ENCODE assay signal across 8 mouse cellular contexts in the genomic region with DNA sequence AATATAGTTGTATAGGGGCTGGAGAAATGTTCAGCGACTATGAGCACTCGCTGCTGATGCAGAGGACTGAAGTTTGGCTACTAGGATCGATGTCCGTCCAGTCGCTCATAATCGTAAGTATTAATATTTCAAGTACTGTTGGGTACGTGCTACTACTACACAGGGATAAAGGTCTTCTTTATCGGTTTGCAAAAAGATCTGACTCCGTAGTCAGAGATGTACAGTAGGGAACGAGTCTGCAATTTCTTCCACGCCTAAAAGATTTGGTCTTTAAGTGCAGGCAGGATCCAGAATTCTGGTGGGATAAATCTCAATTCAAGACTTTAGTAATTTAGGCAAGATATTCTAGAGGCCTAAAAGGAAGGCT. TPM values are rescaled to one million over a fixed set of nuclear protein-coding genes. Genes with fewer than 3 reads are reported as not detected.
DNase-seq lines count a peak whose midpoint lies in the region; ATAC-seq and TF ChIP-seq lines count a peak whose summit lies in the region.

No protein-coding gene starts in this region.

- no peak for TF ChIP-seq CTCF in cortical plate, adult 2 months (IDR thresholded peaks at IDR 0.05; ENCODE audit: extremely low read depth, insufficient read depth, low read length)
- no peak for TF ChIP-seq CTCF in hindbrain, postnatal 0 days (IDR thresholded peaks at IDR 0.05; ENCODE audit: low read depth)
- TF ChIP-seq CTCF in midbrain, postnatal 0 days (IDR thresholded peaks at IDR 0.05) = no peak

- no peak for ATAC-seq in kidney, embryonic 16.5 days (ENCODE audit: low FRiP score, low TSS enrichment)
- no peak for ATAC-seq in hindbrain, postnatal 0 days
- 0 out of 2 replicates have a peak, but pooled peaks have one; percentile 27 for ATAC-seq in midbrain, postnatal 0 days (ENCODE audit: low FRiP score)

- DNase-seq in kidney, postnatal 36 days = no peak
- no peak for DNase-seq in hindbrain, postnatal 0 days (ENCODE audit: low spot score)
- DNase-seq in midbrain, postnatal 0 days (ENCODE audit: low spot score) = peak; percentile 9
- no peak for DNase-seq in left cerebral cortex, postnatal 25 days (ENCODE audit: low spot score in 2 of 2)
- no peak for DNase-seq in gastrocnemius, adult 8-10 months (ENCODE audit: low spot score in 2 of 2)
- no peak for DNase-seq in ovary, postnatal 14 days (ENCODE audit: low spot score)

- no peak for TF ChIP-seq POLR2A in cortical plate, adult 2 months (IDR thresholded peaks at IDR 0.05; ENCODE audit: extremely low read depth, insufficient read depth, low read length)

- no peaks in the 10 kb centered on the region for H3K27me3 ChIP-seq in kidney, embryonic 16.5 days (ENCODE audit: insufficient read depth, low read length)
- H3K27me3 ChIP-seq in hindbrain, postnatal 0 days (ENCODE audit: insufficient read depth, low read length) = no peaks in the 10 kb centered on the region
- H3K27me3 ChIP-seq in midbrain, postnatal 0 days (ENCODE audit: insufficient read depth, low read length) = no peaks in the 10 kb centered on the region

- H3K4me1 ChIP-seq in kidney, embryonic 16.5 days (ENCODE audit: insufficient read depth, low read length) = peaks cover 21% of the 10 kb centered on the region
- peaks cover 6% of the 10 kb centered on the region; the same call in 1 of the 2 replicates for H3K4me1 ChIP-seq in cortical plate, adult 2 months (ENCODE audit: control insufficient read depth, insufficient read depth, low read length)
- H3K4me1 ChIP-seq in hindbrain, postnatal 0 days (ENCODE audit: insufficient read depth, low read length) = peaks cover 17% of the 10 kb centered on the region
- peaks cover 12% of the 10 kb centered on the region; the same call in 1 of the 2 replicates for H3K4me1 ChIP-seq in midbrain, postnatal 0 days (ENCODE audit: insufficient read depth, low read length)

- H3K4me3 ChIP-seq in kidney, embryonic 16.5 days (ENCODE audit: low read length) = peak overlapping the region; percentile 68
- H3K4me3 ChIP-seq in cortical plate, adult 2 months (ENCODE audit: insufficient read depth, low read length) = peak overlapping the region; percentile 89
- H3K4me3 ChIP-seq in hindbrain, postnatal 0 days (ENCODE audit: low read length) = peak overlapping the region; percentile 87
- peak overlapping the region; percentile 82 for H3K4me3 ChIP-seq in midbrain, postnatal 0 days (ENCODE audit: low read depth, low read length)

- no peaks in the 10 kb centered on the region for H3K9me3 ChIP-seq in kidney, embryonic 16.5 days (ENCODE audit: low read length)
- H3K9me3 ChIP-seq in hindbrain, postnatal 0 days (ENCODE audit: low read length) = no peaks in the 10 kb centered on the region
- no peaks in the 10 kb centered on the region for H3K9me3 ChIP-seq in midbrain, postnatal 0 days (ENCODE audit: low read length)

- H3K27ac ChIP-seq in kidney, embryonic 16.5 days (ENCODE audit: low read length) = peak overlapping the region; percentile 55; the same call in 1 of the 2 replicates
- H3K27ac ChIP-seq in cortical plate, adult 2 months (ENCODE audit: insufficient read depth, low read length) = 0 out of 2 replicates have a peak overlapping the region, but pooled peaks have one; percentile 3
- H3K27ac ChIP-seq in hindbrain, postnatal 0 days = peak overlapping the region; percentile 84
- H3K27ac ChIP-seq in midbrain, postnatal 0 days (ENCODE audit: low read depth, low read length) = peak overlapping the region; percentile 86

- intact Hi-C loops in left cerebral cortex, postnatal 25 days (cut with DNase I) = loop anchor here (2.0 to 5.0 kb wide), 4 partner anchors 13 to 71 kb away; partner anchors contain the start of genes Eral1 and Traf4

- H3K4me2 ChIP-seq in kidney, embryonic 16.5 days (replicated peaks; ENCODE audit: low read depth, low read length) = peak overlapping the region; percentile 72
- H3K4me2 ChIP-seq in hindbrain, postnatal 0 days (ENCODE audit: low read depth, low read length) = peak overlapping the region; percentile 86
- H3K4me2 ChIP-seq in midbrain, postnatal 0 days (ENCODE audit: low read depth, low read length, poor library complexity, severe bottlenecking) = peak overlapping the region; percentile 48

- no peaks in the 10 kb centered on the region for H3K36me3 ChIP-seq in kidney, embryonic 16.5 days (ENCODE audit: insufficient read depth, low read length)
- H3K36me3 ChIP-seq in hindbrain, postnatal 0 days (ENCODE audit: insufficient read depth, low read length) = no peaks in the 10 kb centered on the region
- no peaks in the 10 kb centered on the region for H3K36me3 ChIP-seq in midbrain, postnatal 0 days (ENCODE audit: insufficient read depth, low read length)

- 54% methylated on average over 11 of the region's 11 CpGs for WGBS in kidney, embryonic 16.5 days
- WGBS in hindbrain, postnatal 0 days = 53% methylated on average over 11 of the region's 11 CpGs
- 52% methylated on average over 11 of the region's 11 CpGs for WGBS in midbrain, postnatal 0 days

- H3K9ac ChIP-seq in kidney, embryonic 16.5 days (replicated peaks; ENCODE audit: low read length) = peak overlapping the region; percentile 82
- peak overlapping the region; percentile 89 for H3K9ac ChIP-seq in hindbrain, postnatal 0 days (replicated peaks; ENCODE audit: low read length)
- H3K9ac ChIP-seq in midbrain, postnatal 0 days (replicated peaks; ENCODE audit: low read length, poor library complexity, severe bottlenecking) = peak overlapping the region; percentile 93

RNA-seq across cellular contexts. Expression of gene Fam222b, which starts 0.3 kb away (rescaled TPM):
- 14.8 and 19.3 TPM in 2 replicates for polyA plus RNA-seq in kidney, embryonic 16.5 days (2015; fragmentation: Nextera tagmentation; extraction: Ambion mirVana)
- 19.1 and 19.5 TPM in 2 replicates for polyA plus RNA-seq in cortical plate, adult 2 months (2012; rRNA removed)
- 27.6 and 32.6 TPM in 2 replicates for total RNA-seq in hindbrain, postnatal 0 days (2014; rRNA removed)
- polyA plus RNA-seq in hindbrain, postnatal 0 days (2015; fragmentation: Nextera tagmentation; extraction: Ambion mirVana) = 22.6 and 22.9 TPM in 2 replicates
- 27.2 and 34.5 TPM in 2 replicates for total RNA-seq in midbrain, postnatal 0 days (2014; rRNA removed)
- 28.2 and 29.1 TPM in 2 replicates for polyA plus RNA-seq in midbrain, postnatal 0 days (2015; fragmentation: Nextera tagmentation; extraction: Ambion mirVana)
- total RNA-seq in left cerebral cortex, postnatal 25 days (2021) = 10 to 100 TPM; 28.2 to 29.6 TPM
- total RNA-seq in gastrocnemius, adult 8-10 months (2022) = 1 to 10 TPM; 5.6 to 7.8 (median 7.3) TPM

RNA-seq across cellular contexts. Expression of gene Eral1, which starts 13.9 kb away (rescaled TPM):
- 41.0 and 41.6 TPM in 2 replicates for polyA plus RNA-seq in kidney, embryonic 16.5 days (2015; fragmentation: Nextera tagmentation; extraction: Ambion mirVana)
- polyA plus RNA-seq in cortical plate, adult 2 months (2012; rRNA removed) = 26.0 and 26.1 TPM in 2 replicates
- total RNA-seq in hindbrain, postnatal 0 days (2014; rRNA removed) = 38.4 and 40.3 TPM in 2 replicates
- 25.7 and 26.9 TPM in 2 replicates for polyA plus RNA-seq in hindbrain, postnatal 0 days (2015; fragmentation: Nextera tagmentation; extraction: Ambion mirVana)
- 30.7 and 39.2 TPM in 2 replicates for total RNA-seq in midbrain, postnatal 0 days (2014; rRNA removed)
- 26.1 and 27.4 TPM in 2 replicates for polyA plus RNA-seq in midbrain, postnatal 0 days (2015; fragmentation: Nextera tagmentation; extraction: Ambion mirVana)
- total RNA-seq in left cerebral cortex, postnatal 25 days (2021) = 10 to 100 TPM; 18.7 to 20.3 TPM
- 10 to 100 TPM; 20.5 to 22.9 (median 22.6) TPM for total RNA-seq in gastrocnemius, adult 8-10 months (2022)

RNA-seq across cellular contexts. Expression of gene Flot2, which starts 56.4 kb away (rescaled TPM):
- 57.4 and 61.1 TPM in 2 replicates for polyA plus RNA-seq in kidney, embryonic 16.5 days (2015; fragmentation: Nextera tagmentation; extraction: Ambion mirVana)
- 163 and 170 TPM in 2 replicates for polyA plus RNA-seq in cortical plate, adult 2 months (2012; rRNA removed)
- total RNA-seq in hindbrain, postnatal 0 days (2014; rRNA removed) = 107 and 108 TPM in 2 replicates
- polyA plus RNA-seq in hindbrain, postnatal 0 days (2015; fragmentation: Nextera tagmentation; extraction: Ambion mirVana) = 121 and 123 TPM in 2 replicates
- total RNA-seq in midbrain, postnatal 0 days (2014; rRNA removed) = 67.3 and 87.1 TPM in 2 replicates
- polyA plus RNA-seq in midbrain, postnatal 0 days (2015; fragmentation: Nextera tagmentation; extraction: Ambion mirVana) = 92.7 and 97.9 TPM in 2 replicates
- 10 to 100 TPM; 95.5 to 96.8 TPM for total RNA-seq in left cerebral cortex, postnatal 25 days (2021)
- 10 to 100 TPM; 43.7 to 49.7 (median 48.6) TPM for total RNA-seq in gastrocnemius, adult 8-10 months (2022)

Comparison
In these comparisons a context has a peak if more than half of its experiments do, and no peak if none do; other contexts are left out.
1. H3K27ac ChIP-seq: peak in every context shown above with its lines; median percentile 86 in midbrain, postnatal 0 days; 84 in hindbrain, postnatal 0 days; 55 in kidney, embryonic 16.5 days; 3 in cortical plate, adult 2 months.